Mouse (Mus musculus) liver, postnatal 0 days (tissue): ENCODE measurements around the gene Mllt6.

Source experiments
- CTCF ChIP-seq: sonication (generic); IDR thresholded peaks from 2 replicates; pipeline ENCODE4 v1.5.1; 2016; ENCODE audit warnings: antibody characterized with exemption, low read depth
- EP300 ChIP-seq: IDR thresholded peaks from 2 replicates; pipeline ENCODE4 v1.6.1; 2016; ENCODE audit warnings: antibody characterized with exemption, low read depth, mild to moderate bottlenecking

GRCm38 (mm10) chr11:97626431-97626830 is 36.8 kb upstream of the Mllt6 start:
- no peak for TF ChIP-seq CTCF
- no peak for TF ChIP-seq EP300
